ENCODE assay signal across 8 mouse cellular contexts in the genomic region with DNA sequence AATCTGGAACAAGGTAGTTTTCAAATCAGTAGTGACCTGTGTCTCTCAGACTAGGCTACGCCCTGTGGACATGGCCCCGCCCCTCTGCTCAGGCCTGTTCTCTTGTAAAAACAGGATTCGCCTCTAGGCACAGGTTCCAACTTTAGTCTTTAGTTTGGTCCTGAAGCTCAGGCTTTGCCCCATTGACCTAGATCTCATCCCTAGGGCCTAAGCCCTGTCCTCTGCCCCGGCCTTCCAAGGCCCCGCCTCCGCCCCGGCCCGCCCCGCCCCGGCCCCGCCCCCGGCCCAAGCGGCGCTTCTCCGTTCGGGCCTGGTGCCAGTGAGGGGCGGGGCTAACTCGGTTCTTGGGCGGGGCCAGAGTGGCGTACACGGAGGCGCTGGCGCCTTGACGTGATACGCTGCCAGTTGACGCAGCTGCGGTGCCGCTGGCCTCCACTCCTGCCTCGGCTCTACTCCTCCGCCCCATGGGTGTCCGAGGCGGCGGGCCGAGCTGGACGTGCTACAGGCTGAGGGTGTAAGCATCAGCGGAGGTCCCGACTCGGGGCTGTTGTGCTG. TPM values are rescaled to one million over a fixed set of nuclear protein-coding genes. Genes with fewer than 3 reads are reported as not detected.
DNase-seq lines count a peak whose midpoint lies in the region; ATAC-seq and TF ChIP-seq lines count a peak whose summit lies in the region.

TSS of gene 4932438A13Rik (plus strand) at position 384 of the 555 bp plus-strand sequence.

- peak; percentile 99 for ATAC-seq in forebrain, postnatal 0 days
- ATAC-seq in lung, embryonic 15.5 days (ENCODE audit: borderline replicate concordance, extremely low read depth, low FRiP score, low TSS enrichment) = peak; percentile 99

- no peak for TF ChIP-seq RAD21 in MEL (IDR thresholded peaks at IDR 0.05; ENCODE audit: low read depth, low read length)

- DNase-seq in MEL (ENCODE audit: low read depth, low spot score) = peak; percentile 91
- peak; percentile 96 to 99 for DNase-seq in cerebellum, adult 2 months
- peak; percentile 97 for DNase-seq in forebrain, postnatal 0 days
- DNase-seq in heart, postnatal 4 days = peak; percentile 100
- DNase-seq in layer of hippocampus, adult 8-10 months (ENCODE audit: low spot score in 2 of 2) = peak; percentile 89 to 95
- peak; percentile 90 for DNase-seq in ovary, adult 18-20 months (ENCODE audit: low spot score)
- peak; percentile 95 for DNase-seq in thymus, postnatal 0 days (ENCODE audit: low spot score)

- H3K4me2 ChIP-seq in forebrain, postnatal 0 days (ENCODE audit: low read depth) = peak within 1 kb of the TSS; percentile 65
- peak within 1 kb of the TSS; percentile 63 for H3K4me2 ChIP-seq in lung, embryonic 15.5 days

- TF ChIP-seq CTCF in MEL (IDR thresholded peaks at IDR 0.05 in 2 of 3, conservative IDR thresholded peaks at IDR 0.05 in 1 of 3; ENCODE audit: control insufficient read depth in 1 of 3, insufficient read depth in 1 of 3, low read depth in 2 of 3, low read length in 3 of 3, poor library complexity in 1 of 3, severe bottlenecking in 1 of 3) = no peak
- TF ChIP-seq CTCF in cerebellum, adult 2 months (IDR thresholded peaks at IDR 0.05; ENCODE audit: borderline replicate concordance, insufficient read depth, low read depth, low read length) = no peak
- TF ChIP-seq CTCF in forebrain, postnatal 0 days (IDR thresholded peaks at IDR 0.05; ENCODE audit: low read depth) = 0 out of 2 replicates have a peak, but pooled peaks have one; percentile 3

- peak within 1 kb of the TSS; percentile 97 for H3K9ac ChIP-seq in MEL (ENCODE audit: control insufficient read depth, low read depth, low read length, poor library complexity, severe bottlenecking)
- H3K9ac ChIP-seq in forebrain, postnatal 0 days = peak within 1 kb of the TSS; percentile 88
- peak within 1 kb of the TSS; percentile 83 for H3K9ac ChIP-seq in lung, embryonic 15.5 days

- under 1% methylated on average over 38 of the region's 38 CpGs for WGBS in cerebellum, adult 2 months
- 1% methylated on average over 37 of the region's 38 CpGs for WGBS in forebrain, postnatal 0 days
- under 1% methylated on average over 38 of the region's 38 CpGs for WGBS in lung, embryonic 15.5 days

- peak; percentile 81 to 87; a peak in 3 of 4 replicates for TF ChIP-seq POLR2A in MEL (IDR thresholded peaks at IDR 0.05; ENCODE audit: control insufficient read depth in 1 of 2, insufficient read depth in 1 of 2, low read depth in 1 of 2, low read length in 2 of 2, poor library complexity in 1 of 2)
- TF ChIP-seq POLR2A in cerebellum, adult 2 months (IDR thresholded peaks at IDR 0.05; ENCODE audit: borderline replicate concordance, insufficient read depth, low read length) = peak; percentile 91

- peaks cover 2 to 5% of the 10 kb centered on the region in 2 experiments; a peak in 2 of 4 replicates for H3K4me1 ChIP-seq in MEL (ENCODE audit: control insufficient read depth in 1 of 2, insufficient read depth in 2 of 2, low read length in 2 of 2)
- no peaks in the 10 kb centered on the region for H3K4me1 ChIP-seq in cerebellum, adult 2 months (ENCODE audit: control insufficient read depth, insufficient read depth, low read length)
- peaks cover 8% of the 10 kb centered on the region; the same call in 1 of the 2 replicates for H3K4me1 ChIP-seq in forebrain, postnatal 0 days (ENCODE audit: insufficient read depth)
- H3K4me1 ChIP-seq in lung, embryonic 15.5 days = peaks cover 5% of the 10 kb centered on the region

- no peaks in the 10 kb centered on the region for H3K27me3 ChIP-seq in MEL (ENCODE audit: control insufficient read depth in 1 of 2, insufficient read depth in 2 of 2, low read length in 2 of 2)
- no peaks in the 10 kb centered on the region for H3K27me3 ChIP-seq in cerebellum, adult 2 months (ENCODE audit: control insufficient read depth, insufficient read depth, low read length)
- H3K27me3 ChIP-seq in forebrain, postnatal 0 days (ENCODE audit: insufficient read depth, low read length) = no peaks in the 10 kb centered on the region
- no peaks in the 10 kb centered on the region for H3K27me3 ChIP-seq in lung, embryonic 15.5 days

- TF ChIP-seq EP300 in MEL (IDR thresholded peaks at IDR 0.05; ENCODE audit: low read depth in 1 of 2, low read length in 2 of 2) = no peak

- peak within 1 kb of the TSS; percentile 100 for H3K4me3 ChIP-seq in MEL (ENCODE audit: control insufficient read depth in 1 of 2, insufficient read depth in 1 of 2, low read depth in 2 of 2, low read length in 2 of 2)
- H3K4me3 ChIP-seq in cerebellum, adult 2 months (replicated peaks; ENCODE audit: insufficient read depth, low read depth, low read length) = peak within 1 kb of the TSS; percentile 82
- H3K4me3 ChIP-seq in forebrain, postnatal 0 days (ENCODE audit: low read depth, low read length) = peak within 1 kb of the TSS; percentile 94
- H3K4me3 ChIP-seq in lung, embryonic 15.5 days = peak within 1 kb of the TSS; percentile 92

- no peaks in the 10 kb centered on the region for H3K9me3 ChIP-seq in MEL (replicated peaks; ENCODE audit: insufficient read depth, low read length)
- H3K9me3 ChIP-seq in forebrain, postnatal 0 days (ENCODE audit: low read length) = no peaks in the 10 kb centered on the region
- H3K9me3 ChIP-seq in lung, embryonic 15.5 days = no peaks in the 10 kb centered on the region

- peaks cover 2 to 5% of the 10 kb centered on the region in 2 experiments; a peak in 3 of 4 replicates for H3K36me3 ChIP-seq in MEL (ENCODE audit: control insufficient read depth in 1 of 2, insufficient read depth in 2 of 2, low read length in 2 of 2)
- peaks cover 8% of the 10 kb centered on the region; the same call in 1 of the 2 replicates for H3K36me3 ChIP-seq in forebrain, postnatal 0 days (ENCODE audit: insufficient read depth)
- H3K36me3 ChIP-seq in lung, embryonic 15.5 days = peaks cover 13% of the 10 kb centered on the region

- peaks cover 10% of the 10 kb centered on the region for H3K79me2 ChIP-seq in MEL (ENCODE audit: control insufficient read depth, insufficient read depth, low read length, poor library complexity)

- peak within 1 kb of the TSS; percentile 67 for H3K27ac ChIP-seq in MEL (ENCODE audit: control insufficient read depth, low read depth, low read length)
- H3K27ac ChIP-seq in cerebellum, adult 2 months (ENCODE audit: insufficient read depth, low read length) = peak within 1 kb of the TSS; percentile 40; the same call in 1 of the 2 replicates
- H3K27ac ChIP-seq in forebrain, postnatal 0 days (ENCODE audit: low read depth, low read length) = peak within 1 kb of the TSS; percentile 80
- peak within 1 kb of the TSS; percentile 76; the same call in 1 of the 2 replicates for H3K27ac ChIP-seq in lung, embryonic 15.5 days

TF ChIP-seq in MEL, 35 proteins besides CTCF, POLR2A, EP300 and RAD21:
- TF ChIP-seq BHLHE40 (IDR thresholded peaks at IDR 0.05; ENCODE audit: borderline replicate concordance, low read depth, low read length) = no peak
- peak; percentile 64 for TF ChIP-seq MYB (IDR thresholded peaks at IDR 0.05; ENCODE audit: low read depth, low read length)
- no peak for TF ChIP-seq KAT2A (conservative IDR thresholded peaks at IDR 0.05; ENCODE audit: low read depth, low read length)
- no peak for TF ChIP-seq ZKSCAN1 (IDR thresholded peaks at IDR 0.05; ENCODE audit: low read depth, low read length)
- TF ChIP-seq MEF2A (IDR thresholded peaks at IDR 0.05; ENCODE audit: extremely low read depth, insufficient replicate concordance, low read depth, low read length, poor library complexity, severe bottlenecking) = no peak
- TF ChIP-seq POLR2AphosphoS2 (IDR thresholded peaks at IDR 0.05; ENCODE audit: low read length) = peak; percentile 82
- TF ChIP-seq NRF1 (IDR thresholded peaks at IDR 0.05; ENCODE audit: insufficient read depth, low read depth, low read length, poor library complexity, severe bottlenecking) = peak; percentile 31; the same call in 1 of the 2 replicates
- 0 out of 2 replicates have a peak, but pooled peaks have one; percentile 13 for TF ChIP-seq ETS1 (IDR thresholded peaks at IDR 0.05; ENCODE audit: low read depth, low read length)
- TF ChIP-seq ZMIZ1 (IDR thresholded peaks at IDR 0.05; ENCODE audit: low read depth, low read length) = peak; percentile 79
- TF ChIP-seq NELFE (IDR thresholded peaks at IDR 0.05; ENCODE audit: low read depth, low read length) = peak; percentile 85
- TF ChIP-seq HCFC1 (IDR thresholded peaks at IDR 0.05; ENCODE audit: low read depth, low read length) = peak; percentile 68
- TF ChIP-seq MAFK (IDR thresholded peaks at IDR 0.05; ENCODE audit: borderline replicate concordance, low read depth, low read length) = no peak
- peak; percentile 59; the same call in 1 of the 2 replicates for TF ChIP-seq MXI1 (IDR thresholded peaks at IDR 0.05; ENCODE audit: low read depth, low read length)
- no peak for TF ChIP-seq RCOR1 (IDR thresholded peaks at IDR 0.05; ENCODE audit: low read depth, low read length)
- TF ChIP-seq SIN3A (IDR thresholded peaks at IDR 0.05; ENCODE audit: low read length) = peak; percentile 49
- peak; percentile 37 for TF ChIP-seq TCF12 (IDR thresholded peaks at IDR 0.05; ENCODE audit: low read depth, low read length)
- TF ChIP-seq CHD2 (IDR thresholded peaks at IDR 0.05; ENCODE audit: low read length) = no peak
- TF ChIP-seq E2F4 (IDR thresholded peaks at IDR 0.05; ENCODE audit: borderline replicate concordance, low read depth, low read length) = no peak
- TF ChIP-seq GATA1 (IDR thresholded peaks at IDR 0.05; ENCODE audit: low read depth, low read length) = no peak
- no peak for TF ChIP-seq ZNF384 (IDR thresholded peaks at IDR 0.05; ENCODE audit: low read depth, low read length)

RNA-seq across cellular contexts. Expression of gene 4932438A13Rik, which starts in this region (rescaled TPM):
- 11.7 and 12.6 TPM in 2 replicates for total RNA-seq in MEL (2012; rRNA removed)
- polyA plus RNA-seq in MEL (2012; ENCODE audit: insufficient read depth in 1 of 2, insufficient read length in 2 of 2, low read depth in 1 of 2, low replicate concordance in 2 of 2, missing spikeins in 1 of 2) = 100 to 1,000 TPM in 1 of 2 experiments, 10 to 100 TPM in 1; 14.3 to 102 TPM
- 52.1 and 55.6 TPM in 2 replicates for polyA plus RNA-seq in cerebellum, adult 2 months (2012; rRNA removed)
- 49.1 and 66.6 TPM in 2 replicates for total RNA-seq in forebrain, postnatal 0 days (2014; rRNA removed)
- polyA plus RNA-seq in forebrain, postnatal 0 days (2015; fragmentation: Nextera tagmentation; extraction: Ambion mirVana) = 29.4 and 62.5 TPM in 2 replicates
- total RNA-seq in heart, postnatal 4 days (2021) = 10 to 100 TPM; 49.6 to 52.7 TPM
- total RNA-seq in layer of hippocampus, adult 8-10 months (2022) = 100 to 1,000 TPM in 1 of 4 experiments, 10 to 100 TPM in 3; 84.4 to 112 (median 91.6) TPM
- 40.9 and 48.7 TPM in 2 replicates for polyA plus RNA-seq in lung, embryonic 15.5 days (2015; fragmentation: Nextera tagmentation; extraction: Ambion mirVana)
- 75.6 and 91.2 TPM in 2 replicates for polyA plus RNA-seq in thymus, postnatal 0 days (2015; fragmentation: Nextera tagmentation; extraction: Ambion mirVana)

Comparison
In these comparisons a context has a peak if more than half of its experiments do, and no peak if none do; other contexts are left out.
1. Peak in every context shown above with its lines: DNase-seq, ATAC-seq, H3K4me3 ChIP-seq and H3K27ac ChIP-seq.